Mouse (Mus musculus): ENCODE measurements around the gene Trmo. TPM values are rescaled to one million over a fixed set of nuclear protein-coding genes. Genes with fewer than 3 reads are reported as not detected.

Gene Trmo
- 19.2 TPM for total RNA-seq (2023)

GRCm38 (mm10) chr4:46389013-46389611, at the start of gene Trmo:
Gene Trmo, minus strand, starts transcription at chr4:46389437.

GRCm38 (mm10) chr4:46413406-46413805, 24.2 kb upstream of the Trmo start, which contains the start of gene Hemgn:
Gene Hemgn, minus strand, starts transcription at chr4:46413506.

GRCm38 (mm10) chr4:46343596-46344260, 45.5 kb downstream of the Trmo start, which contains the start of gene Foxe1:
Gene Foxe1, plus strand, starts transcription at chr4:46343609.

Other genes with a start within 250 kb of the Trmo start
- 34.0 TPM for gene Xpa, start 193.1 kb downstream of the Trmo start, total RNA-seq (2023)
- not detected for gene Foxe1, start 45.8 kb downstream of the Trmo start, total RNA-seq (2023)
- gene Hemgn, start 24.1 kb upstream of the Trmo start, total RNA-seq (2023): not detected
- gene Anp32b, start 61.5 kb upstream of the Trmo start, total RNA-seq (2023): 145 TPM
- 60.4 TPM for gene Nans, start 99.8 kb upstream of the Trmo start, total RNA-seq (2023)
- 61.8 TPM for gene Trim14, start 146.7 kb upstream of the Trmo start, total RNA-seq (2023)
- gene Coro2a, start 212.8 kb upstream of the Trmo start, total RNA-seq (2023): 30.5 TPM

Data from CD4-positive naive resting alpha-beta T cell, adult 57 days (primary cell).